Mouse (Mus musculus): Measurements from ENCODE around the gene Gm13212. TPM values are rescaled to one million over a fixed set of nuclear protein-coding genes. Genes with fewer than 3 reads are reported as not detected.

Gene Gm13212
- polyA plus RNA-seq (2017; shearing (Covaris generic)) = 10 to 100 TPM in 1 of 2 experiments, 1 to 10 TPM in 1; 5.8 to 11.2 TPM

DNA sequence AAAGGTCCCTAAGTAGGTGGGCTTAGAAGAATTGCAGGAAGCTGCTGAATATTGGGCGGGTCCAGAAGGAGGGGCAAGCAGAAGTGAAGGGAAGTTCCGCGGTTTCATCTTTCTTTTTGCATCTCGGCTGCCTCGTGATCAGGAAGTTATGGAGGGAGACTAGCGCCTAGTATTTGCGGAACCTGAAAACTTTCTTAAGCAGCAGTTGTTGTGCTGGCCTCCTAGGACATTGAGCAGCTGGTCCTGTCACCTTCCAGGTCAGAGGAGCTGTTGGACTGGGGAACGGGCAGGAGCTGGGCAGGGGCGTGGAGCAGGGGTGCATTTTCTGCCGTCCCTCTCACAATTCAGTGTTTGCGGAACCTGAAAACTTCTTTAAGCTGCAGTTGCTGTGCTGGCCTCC is at the start of gene Gm13212:
Gene Gm13212 (plus strand): TSS at position 89 of the 400 bp plus-strand sequence.

DNA sequence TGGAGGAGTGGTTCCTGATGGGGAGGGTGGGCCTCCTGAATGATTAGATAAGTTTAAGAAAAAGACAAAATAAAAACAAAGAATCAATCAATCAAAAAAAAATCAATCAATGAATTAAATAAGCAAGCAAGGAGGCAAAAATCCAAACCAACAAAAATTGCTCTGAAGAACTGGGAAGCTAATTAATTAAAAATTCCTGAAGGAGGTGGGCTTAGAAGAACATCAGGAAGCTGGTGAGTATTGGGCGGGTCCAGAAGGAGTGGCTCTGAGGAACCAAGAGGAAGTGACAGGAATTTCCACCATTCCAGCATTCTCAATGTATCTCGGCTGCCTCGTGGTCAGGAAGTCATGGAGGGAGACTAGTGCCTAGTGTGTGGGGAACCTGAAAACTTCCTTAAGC is 85.4 kb downstream of the Gm13212 start, which contains the start of gene Zfp980:
Gene Zfp980 (plus strand): TSS at position 301 of the 400 bp plus-strand sequence.

Other genes with a start within 250 kb of the Gm13212 start
- under 1 TPM; 0.42 to 0.77 TPM for gene Zfp990, start 74.4 kb upstream of the Gm13212 start, polyA plus RNA-seq (2017; shearing (Covaris generic))
- under 1 TPM in 1 of 2 experiments, not detected in 1; 0.05 TPM for gene Zfp980, start 85.5 kb downstream of the Gm13212 start, polyA plus RNA-seq (2017; shearing (Covaris generic))

Data from activated CD4-positive, CD25-positive, alpha-beta regulatory T cell (primary cell).